Mouse (Mus musculus) midbrain, postnatal 0 days (tissue): ENCODE results near the gene Cnot6l. TPM values are rescaled to one million over a fixed set of nuclear protein-coding genes. Genes with fewer than 3 reads are reported as not detected.

Experiments
- ATAC-seq: fragments of 200-750 bp; cut with Nextera tagmentation; 2 replicates; pipeline ENCODE4 v1.8.0; 2017; ENCODE audit warnings: moderate number of reproducible peaks, mild to moderate bottlenecking, moderate TSS enrichment, moderate library complexity; ENCODE audit not compliant: low FRiP score
- DNase-seq: peaks from one replicate; pipeline ENCODE4 v3.0.0-alpha.2; 2015; ENCODE audit warnings: low spot score
- H3K27ac ChIP-seq: fragments of 300-500 bp; sonication (generic); 2 replicates; pipeline ENCODE4 v1.5.1; 2014; ENCODE audit warnings: low read depth, mild to moderate bottlenecking, low read length, mixed read lengths
- H3K27me3 ChIP-seq: fragments of 300-500 bp; sonication (generic); 2 replicates; pipeline ENCODE4 v1.6.1; 2014; ENCODE audit warnings: low read length, control low read depth, mixed read lengths; ENCODE audit not compliant: insufficient read depth
- H3K36me3 ChIP-seq: fragments of 300-500 bp; sonication (generic); 2 replicates; pipeline ENCODE4 v1.6.1; 2014; ENCODE audit warnings: low read length, control low read depth, mixed read lengths; ENCODE audit not compliant: insufficient read depth
- H3K4me1 ChIP-seq: fragments of 300-500 bp; sonication (generic); 2 replicates; pipeline ENCODE4 v1.6.1; 2014; ENCODE audit warnings: mild to moderate bottlenecking, control low read depth, antibody characterized with exemption, low read length, mixed read lengths; ENCODE audit not compliant: insufficient read depth
- H3K4me2 ChIP-seq: fragments of 300-500 bp; sonication (generic); 2 replicates; pipeline ENCODE4 v1.6.1; 2014; ENCODE audit warnings: low read depth, mild to moderate bottlenecking, low read length, mixed read lengths; ENCODE audit not compliant: poor library complexity, severe bottlenecking
- H3K4me3 ChIP-seq: fragments of 300-500 bp; sonication (generic); 2 replicates; pipeline ENCODE4 v1.5.1; 2014; ENCODE audit warnings: low read depth, mild to moderate bottlenecking, low read length, moderate library complexity
- H3K9ac ChIP-seq: fragments of 300-500 bp; sonication (generic); replicated peaks from 2 replicates; pipeline ENCODE4 v1.6.1; 2014; ENCODE audit warnings: mild to moderate bottlenecking, low read length, moderate library complexity, mixed read lengths; ENCODE audit not compliant: poor library complexity, severe bottlenecking
- H3K9me3 ChIP-seq: fragments of 300-500 bp; sonication (generic); 2 replicates; pipeline ENCODE4 v1.6.1; 2016; ENCODE audit warnings: low read length, control low read depth
- CTCF ChIP-seq: IDR thresholded peaks from 2 replicates; pipeline ENCODE4 v1.5.1; 2016; ENCODE audit warnings: antibody characterized with exemption, mild to moderate bottlenecking
- WGBS: fragments of 180-500 bp; shearing (Covaris S2); extraction: QIAGEN DNeasy Blood & Tissue Kit; methylation state at CpG from one replicate; pipeline ENCODE4 v1.1.7; 2014; 5-methylcytosine and 5-hydroxymethylcytosine counted together
- polyA plus RNA-seq: library from polyadenylated mRNA; unstranded; fragments of >200 nt; fragmentation: Nextera tagmentation; extraction: Ambion mirVana; gene quantifications from 2 replicates; pipeline ENCODE4 v1.2.1, GENCODE M21; 2015
- total RNA-seq: library from RNA; depleted of rRNA; stranded (reverse); fragments of >200 nt; gene quantifications from 2 replicates; pipeline ENCODE4 v1.2.3, GENCODE M21; 2014; rRNA removed

Gene Cnot6l
- total RNA-seq (18.2 and 33.2 TPM in 2 replicates), polyA plus RNA-seq (17.4 and 19.2 TPM in 2 replicates)

- 44% methylated on average over 5 of the region's 5 CpGs for WGBS
Observed at GRCm38 (mm10) chr5:96164021-96164411, at the start of gene Cnot6l. Gene Cnot6l, minus strand, starts transcription at chr5:96164171.

GRCm38 (mm10) chr5:96209916-96210583, 46.1 kb upstream of the Cnot6l start:
- ATAC-seq (peak; percentile 98), DNase-seq (peak; percentile 95)
- Histone ChIP-seq H3K36me3 (0 out of 2 replicates have a peak, but pooled peaks cover 4% of the 10 kb centered on the region), H3K4me3 (peak overlapping the region; percentile 80), H3K4me1 (peaks cover 3% of the 10 kb centered on the region; the same call in 1 of the 2 replicates), H3K27ac (peak overlapping the region; percentile 65), H3K4me2 (peak overlapping the region; percentile 68), H3K9me3 (no peaks in the 10 kb centered on the region), H3K9ac (peak overlapping the region; percentile 71), H3K27me3 (no peaks in the 10 kb centered on the region)
- no peak for TF ChIP-seq CTCF
- WGBS = under 1% methylated on average over 35 of the region's 35 CpGs

More at GRCm38 (mm10) chr5:96164021-96164411, at the start of gene Cnot6l:
- peak within 1 kb of the TSS; percentile 99 for H3K9ac ChIP-seq
- H3K36me3 ChIP-seq = no peaks in the 10 kb centered on the region
- peak within 1 kb of the TSS; percentile 77 for H3K4me2 ChIP-seq
- peak within 1 kb of the TSS; percentile 96 for H3K27ac ChIP-seq
- peak within 1 kb of the TSS; percentile 98 for H3K4me3 ChIP-seq
- H3K9me3 ChIP-seq = no peaks in the 10 kb centered on the region
- peaks cover 4% of the 10 kb centered on the region; the same call in 1 of the 2 replicates for H3K4me1 ChIP-seq
- TF ChIP-seq CTCF = no peak
- no peaks in the 10 kb centered on the region for H3K27me3 ChIP-seq
- no peak for ATAC-seq
- DNase-seq = peak; percentile 27

GRCm38 (mm10) chr5:96209459-96209858, 45.5 kb upstream of the Cnot6l start, which contains the start of gene Mrpl1:
Gene Mrpl1, plus strand, starts transcription at chr5:96209493.
- Histone ChIP-seq H3K9ac (peak within 1 kb of the TSS; percentile 71), H3K27me3 (no peaks in the 10 kb centered on the region), H3K4me1 (peaks cover 3% of the 10 kb centered on the region; the same call in 1 of the 2 replicates), H3K4me3 (peak within 1 kb of the TSS; percentile 80), H3K9me3 (no peaks in the 10 kb centered on the region), H3K36me3 (0 out of 2 replicates have a peak, but pooled peaks cover 4% of the 10 kb centered on the region), H3K27ac (peak within 1 kb of the TSS; percentile 65), H3K4me2 (peak within 1 kb of the TSS; percentile 68)
- no peak for DNase-seq
- TF ChIP-seq CTCF = no peak
- WGBS = 1% methylated on average over 17 of the region's 17 CpGs
- peak; percentile 69 for ATAC-seq

GRCm38 (mm10) chr5:96208543-96208942, 44.6 kb upstream of the Cnot6l start:
- ATAC-seq (no peak), DNase-seq (no peak)
- no peak overlapping the region for H3K4me2 ChIP-seq
- no peaks in the 10 kb centered on the region for H3K36me3 ChIP-seq
- no peak for TF ChIP-seq CTCF
- no peaks in the 10 kb centered on the region for H3K9me3 ChIP-seq
- no peak overlapping the region for H3K4me3 ChIP-seq
- 63% methylated on average over 4 of the region's 4 CpGs for WGBS
- H3K27ac ChIP-seq = no peak overlapping the region
- H3K9ac ChIP-seq = no peak overlapping the region
- H3K27me3 ChIP-seq = no peaks in the 10 kb centered on the region
- peaks cover 3% of the 10 kb centered on the region; the same call in 1 of the 2 replicates for H3K4me1 ChIP-seq

GRCm38 (mm10) chr5:96207531-96207930, 43.6 kb upstream of the Cnot6l start:
- Histone ChIP-seq H3K36me3 (no peaks in the 10 kb centered on the region), H3K9me3 (no peaks in the 10 kb centered on the region), H3K27me3 (no peaks in the 10 kb centered on the region), H3K9ac (no peak overlapping the region), H3K4me2 (no peak overlapping the region), H3K4me1 (peaks cover 3% of the 10 kb centered on the region; the same call in 1 of the 2 replicates), H3K4me3 (no peak overlapping the region), H3K27ac (no peak overlapping the region)
- DNase-seq (no peak), ATAC-seq (no peak)
- TF ChIP-seq CTCF = no peak
- WGBS = 50% methylated on average over 2 of the region's 2 CpGs

GRCm38 (mm10) chr5:96206897-96207296, 42.9 kb upstream of the Cnot6l start:
- Histone ChIP-seq H3K27me3 (no peaks in the 10 kb centered on the region), H3K4me1 (peaks cover 3% of the 10 kb centered on the region; the same call in 1 of the 2 replicates), H3K27ac (no peak overlapping the region), H3K9ac (no peak overlapping the region), H3K4me3 (no peak overlapping the region), H3K9me3 (no peaks in the 10 kb centered on the region), H3K36me3 (no peaks in the 10 kb centered on the region), H3K4me2 (no peak overlapping the region)
- DNase-seq (peak; percentile 38), ATAC-seq (no peak)
- TF ChIP-seq CTCF = no peak
- 30% methylated on average over 2 of the region's 2 CpGs for WGBS
